Mouse (Mus musculus): ENCODE data around the gene Patz1. TPM values are rescaled to one million over a fixed set of nuclear protein-coding genes. Genes with fewer than 3 reads are reported as not detected.
A peak's percentile ranks its signal among the peaks of the same experiment; 100 is the strongest.

Patz1 gene
- polyA plus RNA-seq, 1 experiment from 2014 or later, result 105 TPM

- Histone ChIP-seq H3K4me1 (ENCODE audit: control insufficient read depth, insufficient read depth, low read length) (no peaks in the 10 kb centered on the region; the same call in 1 of the 2 replicates), H3K27ac (ENCODE audit: low read depth, low read length) (no peak overlapping the region), H3K9ac (ENCODE audit: low read length) (peak overlapping the region; percentile 60), H3K4me3 (ENCODE audit: low read depth, low read length) (peak overlapping the region; percentile 38), H3K27me3 (ENCODE audit: control insufficient read depth, insufficient read depth, low read length) (no peaks in the 10 kb centered on the region), H3K36me3 (ENCODE audit: control insufficient read depth, insufficient read depth, low read length) (no peaks in the 10 kb centered on the region), H3K4me2 (ENCODE audit: low read depth) (peak overlapping the region; percentile 92), H3K9me3 (ENCODE audit: control insufficient read depth, low read length) (no peaks in the 10 kb centered on the region)
- 1% methylated on average over 9 of the region's 9 CpGs for WGBS
- DNase-seq (ENCODE audit: low spot score), result peak; percentile 76
- peak; percentile 14; the same call in 1 of the 2 replicates for ATAC-seq (ENCODE audit: insufficient read depth, low FRiP score, low TSS enrichment)
Measured at GRCm38 (mm10) chr11:3330566-3330965, 41.9 kb downstream of the Patz1 start.

- H3K36me3 ChIP-seq (ENCODE audit: control insufficient read depth, insufficient read depth, low read length), result no peaks in the 10 kb centered on the region
- H3K9ac ChIP-seq (ENCODE audit: low read length), result peak overlapping the region; percentile 60
- ATAC-seq (ENCODE audit: insufficient read depth, low FRiP score, low TSS enrichment), result no peak
- H3K4me2 ChIP-seq (ENCODE audit: low read depth), result peak overlapping the region; percentile 92
- H3K4me3 ChIP-seq (ENCODE audit: low read depth, low read length), result peak overlapping the region; percentile 38
- peak; percentile 36 for DNase-seq (ENCODE audit: low spot score)
- H3K9me3 ChIP-seq (ENCODE audit: control insufficient read depth, low read length), result no peaks in the 10 kb centered on the region
- WGBS, result 2% methylated on average over 14 of the region's 14 CpGs
- H3K27ac ChIP-seq (ENCODE audit: low read depth, low read length), result no peak overlapping the region
- no peaks in the 10 kb centered on the region; the same call in 1 of the 2 replicates for H3K4me1 ChIP-seq (ENCODE audit: control insufficient read depth, insufficient read depth, low read length)
- H3K27me3 ChIP-seq (ENCODE audit: control insufficient read depth, insufficient read depth, low read length), result no peaks in the 10 kb centered on the region
Measured at GRCm38 (mm10) chr11:3330991-3331750, 42.5 kb downstream of the Patz1 start.

- Histone ChIP-seq H3K4me3 (ENCODE audit: low read depth, low read length) (peak overlapping the region; percentile 38), H3K4me2 (ENCODE audit: low read depth) (peak overlapping the region; percentile 92), H3K36me3 (ENCODE audit: control insufficient read depth, insufficient read depth, low read length) (no peaks in the 10 kb centered on the region), H3K27ac (ENCODE audit: low read depth, low read length) (0 out of 2 replicates have a peak overlapping the region, but pooled peaks have one; percentile 20), H3K9me3 (ENCODE audit: control insufficient read depth, low read length) (no peaks in the 10 kb centered on the region), H3K9ac (ENCODE audit: low read length) (peak overlapping the region; percentile 51), H3K27me3 (ENCODE audit: control insufficient read depth, insufficient read depth, low read length) (no peaks in the 10 kb centered on the region), H3K4me1 (ENCODE audit: control insufficient read depth, insufficient read depth, low read length) (no peaks in the 10 kb centered on the region; the same call in 1 of the 2 replicates)
- WGBS, result under 1% methylated on average over 70 of the region's 75 CpGs
- ATAC-seq (ENCODE audit: insufficient read depth, low FRiP score, low TSS enrichment) (peak; percentile 98), DNase-seq (ENCODE audit: low spot score) (peak; percentile 94)
Measured at GRCm38 (mm10) chr11:3331756-3332642, 43.3 kb downstream of the Patz1 start.

- H3K36me3 ChIP-seq (ENCODE audit: control insufficient read depth, insufficient read depth, low read length), result no peaks in the 10 kb centered on the region
- H3K4me2 ChIP-seq (ENCODE audit: low read depth), result no peak overlapping the region
- no peak overlapping the region for H3K27ac ChIP-seq (ENCODE audit: low read depth, low read length)
- no peak overlapping the region for H3K4me3 ChIP-seq (ENCODE audit: low read depth, low read length)
- WGBS, result 87% methylated on average over 11 of the region's 11 CpGs
- H3K27me3 ChIP-seq (ENCODE audit: control insufficient read depth, insufficient read depth, low read length), result no peaks in the 10 kb centered on the region
- ATAC-seq (ENCODE audit: insufficient read depth, low FRiP score, low TSS enrichment) (no peak), DNase-seq (ENCODE audit: low spot score) (no peak)
- H3K9me3 ChIP-seq (ENCODE audit: control insufficient read depth, low read length), result no peaks in the 10 kb centered on the region
- H3K9ac ChIP-seq (ENCODE audit: low read length), result no peak overlapping the region
- H3K4me1 ChIP-seq (ENCODE audit: control insufficient read depth, insufficient read depth, low read length), result peaks cover 8% of the 10 kb centered on the region
Measured at GRCm38 (mm10) chr11:3333111-3333695, 44.5 kb downstream of the Patz1 start.

- ATAC-seq (ENCODE audit: insufficient read depth, low FRiP score, low TSS enrichment), result no peak
Measured at GRCm38 (mm10) chr11:3334141-3334710, 45.6 kb downstream of the Patz1 start.

GRCm38 (mm10) chr11:3334711-3335316, 46.1 kb downstream of the Patz1 start:
- no peak overlapping the region for H3K27ac ChIP-seq (ENCODE audit: low read depth, low read length)
- H3K4me1 ChIP-seq (ENCODE audit: control insufficient read depth, insufficient read depth, low read length), result peaks cover 8% of the 10 kb centered on the region
- no peaks in the 10 kb centered on the region for H3K9me3 ChIP-seq (ENCODE audit: control insufficient read depth, low read length)
- H3K4me2 ChIP-seq (ENCODE audit: low read depth), result no peak overlapping the region
- no peak for DNase-seq (ENCODE audit: low spot score)
- no peak for ATAC-seq (ENCODE audit: insufficient read depth, low FRiP score, low TSS enrichment)
- H3K27me3 ChIP-seq (ENCODE audit: control insufficient read depth, insufficient read depth, low read length), result no peaks in the 10 kb centered on the region
- H3K36me3 ChIP-seq (ENCODE audit: control insufficient read depth, insufficient read depth, low read length), result no peaks in the 10 kb centered on the region
- 38% methylated on average over 9 of the region's 9 CpGs for WGBS
- H3K4me3 ChIP-seq (ENCODE audit: low read depth, low read length), result no peak overlapping the region
- H3K9ac ChIP-seq (ENCODE audit: low read length), result no peak overlapping the region

More at GRCm38 (mm10) chr11:3334141-3334710, 45.6 kb downstream of the Patz1 start:
- 84% methylated on average over 11 of the region's 11 CpGs for WGBS
- H3K9me3 ChIP-seq (ENCODE audit: control insufficient read depth, low read length), result no peaks in the 10 kb centered on the region
- H3K27me3 ChIP-seq (ENCODE audit: control insufficient read depth, insufficient read depth, low read length), result no peaks in the 10 kb centered on the region
- H3K4me2 ChIP-seq (ENCODE audit: low read depth), result no peak overlapping the region
- H3K4me3 ChIP-seq (ENCODE audit: low read depth, low read length), result no peak overlapping the region
- H3K9ac ChIP-seq (ENCODE audit: low read length), result no peak overlapping the region
- no peaks in the 10 kb centered on the region for H3K36me3 ChIP-seq (ENCODE audit: control insufficient read depth, insufficient read depth, low read length)
- H3K4me1 ChIP-seq (ENCODE audit: control insufficient read depth, insufficient read depth, low read length), result peaks cover 8% of the 10 kb centered on the region
- no peak overlapping the region for H3K27ac ChIP-seq (ENCODE audit: low read depth, low read length)
- DNase-seq (ENCODE audit: low spot score), result no peak

GRCm38 (mm10) chr11:3335651-3336216, 47.1 kb downstream of the Patz1 start:
- Histone ChIP-seq H3K9ac (ENCODE audit: low read length) (no peak overlapping the region), H3K4me3 (ENCODE audit: low read depth, low read length) (no peak overlapping the region), H3K4me1 (ENCODE audit: control insufficient read depth, insufficient read depth, low read length) (peaks cover 8% of the 10 kb centered on the region), H3K27me3 (ENCODE audit: control insufficient read depth, insufficient read depth, low read length) (no peaks in the 10 kb centered on the region), H3K4me2 (ENCODE audit: low read depth) (no peak overlapping the region), H3K27ac (ENCODE audit: low read depth, low read length) (no peak overlapping the region), H3K9me3 (ENCODE audit: control insufficient read depth, low read length) (no peaks in the 10 kb centered on the region), H3K36me3 (ENCODE audit: control insufficient read depth, insufficient read depth, low read length) (no peaks in the 10 kb centered on the region)
- DNase-seq (ENCODE audit: low spot score), result no peak
- ATAC-seq (ENCODE audit: insufficient read depth, low FRiP score, low TSS enrichment), result no peak
- 52% methylated on average over 11 of the region's 11 CpGs for WGBS

- no peak overlapping the region for H3K27ac ChIP-seq (ENCODE audit: low read depth, low read length)
- 72% methylated on average over 3 of the region's 3 CpGs for WGBS
- no peaks in the 10 kb centered on the region for H3K9me3 ChIP-seq (ENCODE audit: control insufficient read depth, low read length)
- no peak overlapping the region for H3K4me3 ChIP-seq (ENCODE audit: low read depth, low read length)
- no peak overlapping the region for H3K9ac ChIP-seq (ENCODE audit: low read length)
- ATAC-seq (ENCODE audit: insufficient read depth, low FRiP score, low TSS enrichment), result no peak
- peaks cover 8% of the 10 kb centered on the region for H3K4me1 ChIP-seq (ENCODE audit: control insufficient read depth, insufficient read depth, low read length)
- H3K27me3 ChIP-seq (ENCODE audit: control insufficient read depth, insufficient read depth, low read length), result no peaks in the 10 kb centered on the region
- no peak for DNase-seq (ENCODE audit: low spot score)
- no peaks in the 10 kb centered on the region for H3K36me3 ChIP-seq (ENCODE audit: control insufficient read depth, insufficient read depth, low read length)
- no peak overlapping the region for H3K4me2 ChIP-seq (ENCODE audit: low read depth)
Measured at GRCm38 (mm10) chr11:3336602-3337001, 47.9 kb downstream of the Patz1 start.

All from neural tube, embryonic 11.5 days (tissue).